Mouse (Mus musculus): Measurements from ENCODE around the gene Gm266.
A peak's percentile ranks its signal among the peaks of the same experiment; 100 is the strongest.

The Gm266 gene

DNA sequence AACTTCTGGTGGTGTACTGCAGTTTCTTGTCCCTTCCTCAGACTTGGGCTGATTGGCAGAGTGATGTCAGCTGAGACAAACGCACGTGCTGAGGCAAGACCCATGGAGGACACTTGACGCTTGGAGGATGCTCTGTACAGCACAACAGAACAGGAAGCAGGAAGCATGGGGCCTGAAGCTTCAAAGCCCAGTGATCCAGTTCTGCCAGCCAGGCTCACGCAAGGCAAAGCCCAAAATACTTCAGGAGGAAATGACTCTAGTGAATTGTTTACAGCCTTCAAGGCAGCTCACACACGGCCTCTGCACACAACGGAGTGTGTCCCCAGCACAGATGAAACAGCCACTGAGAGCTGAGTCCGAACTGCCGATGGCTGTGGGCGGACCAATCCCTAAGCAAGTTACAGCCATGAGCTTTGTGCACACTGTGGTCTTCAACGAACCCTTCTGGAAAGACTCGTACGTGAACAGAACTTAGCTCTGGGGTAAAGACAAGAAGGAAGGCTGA lies 17.5 kb upstream of the Gm266 start:
- no peak for DNase-seq (ENCODE audit: low read depth)

DNA sequence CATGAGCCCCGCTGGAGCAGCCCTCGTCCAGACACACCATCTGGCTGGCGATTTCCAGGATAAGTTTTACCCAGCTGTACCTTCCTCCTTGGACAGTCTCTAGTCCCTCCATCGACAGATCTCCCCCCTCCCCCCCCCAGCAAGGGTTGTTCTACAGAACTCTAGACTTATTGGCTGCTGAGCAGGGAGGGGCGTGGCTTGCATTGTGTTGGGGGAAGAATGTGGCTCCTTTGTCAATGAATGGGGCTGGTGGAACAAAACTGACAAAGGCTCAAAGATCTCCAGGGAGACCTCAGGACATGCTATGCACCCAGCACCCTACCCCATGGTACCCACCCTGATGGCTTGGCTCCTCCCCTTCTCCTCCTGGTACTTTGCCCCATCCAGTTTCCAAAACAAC lies 15.1 kb upstream of the Gm266 start:
- no peak for DNase-seq (ENCODE audit: low read depth)

DNA sequence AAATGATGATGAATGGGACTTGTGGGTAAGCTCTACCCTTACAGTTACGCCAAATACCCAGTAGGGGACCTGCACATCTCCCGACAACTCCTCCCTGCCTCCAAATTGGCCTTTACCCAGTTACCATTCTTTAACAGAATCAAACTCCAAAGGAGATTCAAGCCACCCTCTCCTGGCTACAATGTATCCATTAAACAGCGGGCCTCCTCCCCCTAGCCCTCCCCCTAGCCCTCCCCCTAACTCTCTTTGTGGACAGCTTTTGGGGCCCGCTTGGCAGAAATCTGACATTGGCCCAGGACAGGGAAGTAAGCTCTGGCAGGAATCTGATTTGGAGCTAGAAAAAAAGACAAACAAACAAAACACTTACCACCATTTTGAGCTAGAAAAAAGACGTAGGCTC lies 14.0 kb upstream of the Gm266 start:
- DNase-seq (ENCODE audit: low read depth) = no peak

DNA sequence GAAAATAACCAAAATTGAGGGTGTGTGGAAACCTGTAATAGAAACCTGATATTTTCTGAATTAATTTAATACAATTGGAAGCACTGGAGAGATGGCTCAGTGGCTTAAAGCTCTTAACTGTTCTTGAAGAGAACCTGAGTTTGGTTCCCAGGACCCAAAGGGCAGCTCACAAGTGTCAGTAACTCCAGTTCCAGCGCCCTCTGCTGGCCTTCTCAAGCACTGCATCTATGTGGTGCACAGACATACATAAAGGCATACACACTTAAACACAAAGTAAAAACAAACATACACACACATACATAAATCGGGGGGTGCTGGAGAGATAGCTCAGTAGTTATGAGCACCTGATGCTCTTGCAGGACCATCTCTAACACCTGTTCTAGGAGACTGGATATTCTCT lies 11.5 kb upstream of the Gm266 start:
- DNase-seq (ENCODE audit: low read depth) = no peak

DNA sequence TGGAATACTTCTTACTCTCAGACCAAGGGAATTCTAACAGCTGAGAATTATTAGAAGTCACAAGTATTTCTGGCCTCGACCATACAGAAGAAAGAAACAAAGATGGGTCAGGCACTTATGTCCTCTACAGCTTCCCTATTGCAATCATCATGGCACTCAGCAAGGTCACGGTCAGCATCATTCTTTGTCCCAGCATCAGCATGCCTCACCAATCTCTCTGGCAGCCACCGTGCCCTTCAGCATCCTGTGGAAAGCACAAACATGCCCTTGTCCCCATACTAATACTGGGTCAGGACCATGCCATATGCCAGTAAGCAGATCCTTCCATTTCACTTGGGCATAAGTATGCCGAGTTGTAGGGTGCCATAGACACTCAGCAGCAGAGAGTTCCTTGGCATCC lies 9.3 kb upstream of the Gm266 start:
- DNase-seq (ENCODE audit: low read depth) = no peak

DNA sequence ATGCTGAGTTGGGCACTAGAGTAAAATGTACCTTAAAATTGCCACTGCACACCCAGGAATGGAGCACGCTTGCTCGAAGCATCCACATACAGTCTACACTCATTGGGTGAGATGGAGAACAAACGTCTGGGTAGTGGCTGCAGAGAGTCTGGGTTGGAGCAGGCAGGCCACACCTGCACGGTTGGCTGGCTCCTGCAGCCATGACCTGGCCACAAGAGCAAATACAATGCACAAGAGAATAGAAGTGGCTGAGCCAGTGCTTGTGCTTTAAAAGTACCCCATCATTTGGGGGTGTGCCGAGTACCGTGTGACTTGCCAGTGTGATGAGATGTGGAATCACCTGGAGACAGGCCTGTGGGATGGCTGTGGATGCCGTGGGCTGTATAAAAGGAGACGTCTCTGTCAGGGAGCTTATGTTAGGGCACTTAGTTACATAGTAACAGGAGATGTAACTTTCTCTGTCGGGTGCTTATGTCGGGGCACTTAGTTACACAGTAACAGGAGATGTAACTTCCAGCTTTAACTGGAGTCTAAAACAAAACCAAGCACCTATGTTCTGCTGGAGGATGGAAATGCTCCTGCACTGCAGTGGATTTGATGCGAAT lies 3.7 kb upstream of the Gm266 start:
- DNase-seq (ENCODE audit: low read depth) = no peak

DNA sequence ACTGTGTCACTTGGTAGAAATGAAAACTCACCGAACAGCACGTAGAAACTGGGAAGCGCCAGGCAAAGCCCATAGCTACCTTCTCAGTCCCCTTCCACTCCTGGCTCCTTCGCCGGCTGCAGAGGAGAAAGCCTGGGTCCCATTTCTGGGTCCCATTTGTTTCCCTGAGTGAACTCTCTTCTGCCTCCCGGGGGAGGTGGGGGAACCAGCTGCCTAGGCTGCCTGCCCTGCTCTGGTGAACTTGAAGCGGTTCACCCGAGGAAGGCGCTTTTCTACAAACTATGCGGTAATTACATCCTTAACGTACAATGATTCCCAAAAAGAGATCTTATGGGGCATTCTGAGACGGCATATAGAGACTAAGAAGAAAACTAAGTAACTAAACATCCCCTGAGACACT lies 832 bp upstream of the Gm266 start:
- DNase-seq (ENCODE audit: low read depth) = no peak

DNA sequence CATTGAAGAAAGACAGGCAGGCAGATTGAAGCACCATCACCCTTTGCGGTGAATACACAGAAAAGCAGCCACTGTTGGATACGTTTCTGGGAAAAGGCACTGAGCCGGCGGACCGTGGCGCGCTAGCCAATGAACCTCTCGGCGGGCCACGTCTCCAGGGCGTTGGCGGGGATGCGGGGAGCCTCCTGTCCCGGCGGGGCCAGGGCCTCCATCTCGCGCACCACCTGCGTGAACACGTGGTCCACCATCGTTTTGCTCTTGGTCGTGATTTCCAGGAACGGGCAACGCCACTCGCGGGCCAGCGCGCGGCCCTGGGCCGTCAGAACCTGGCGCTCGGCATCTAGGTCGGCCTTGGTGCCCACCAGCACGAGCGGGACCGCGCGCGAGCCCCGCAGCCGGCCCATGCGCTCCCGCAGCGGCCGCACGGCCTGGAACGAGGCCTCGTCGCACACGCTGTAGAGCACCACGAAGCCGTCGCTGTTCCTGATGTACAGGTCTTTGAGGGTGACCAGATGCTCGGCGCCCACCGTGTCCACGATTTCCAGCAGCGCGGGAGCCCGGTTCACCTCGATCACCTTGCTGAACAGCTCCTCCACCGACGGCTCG lies 474 bp downstream of the Gm266 start:
- no peak for DNase-seq (ENCODE audit: low read depth)

DNA sequence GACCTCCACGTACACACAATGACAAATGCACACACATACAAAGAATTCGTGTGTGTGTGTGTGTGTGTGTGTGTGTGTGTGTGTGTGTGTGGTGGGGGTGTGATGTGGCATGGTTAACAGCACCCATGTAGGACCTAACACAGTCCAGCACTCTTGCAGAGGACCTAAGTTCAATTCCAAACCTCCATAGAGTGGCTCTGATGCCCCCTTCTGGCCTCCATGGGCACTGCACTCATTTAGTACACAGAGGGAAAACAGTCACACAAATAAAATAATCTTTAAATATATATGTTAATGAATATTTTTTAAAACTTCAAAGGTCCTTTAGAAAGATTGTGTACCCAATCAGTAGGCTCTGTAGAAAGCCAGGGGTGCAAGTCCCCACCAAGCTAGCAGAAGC lies 5.7 kb downstream of the Gm266 start:
- peak; percentile 77 for DNase-seq (ENCODE audit: low read depth)

DNA sequence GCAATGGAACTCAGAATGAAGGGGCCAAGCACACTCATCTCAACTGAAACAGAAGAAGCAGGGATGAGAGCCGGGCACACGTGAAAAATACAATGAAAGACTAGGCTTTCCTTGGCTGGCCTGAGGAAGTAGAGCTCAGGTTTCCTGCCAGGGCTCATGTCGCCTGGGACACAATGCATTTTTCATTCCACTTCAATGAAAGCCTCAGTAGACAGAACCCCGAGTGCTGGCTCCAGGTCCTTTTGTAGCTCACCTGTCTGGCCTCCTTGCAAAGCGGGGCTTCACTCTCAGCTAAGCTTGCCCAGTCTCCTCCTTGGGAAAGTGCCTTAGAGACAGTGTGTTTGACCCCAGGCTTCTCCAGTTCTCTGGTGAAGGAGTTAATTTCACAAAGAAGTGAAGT lies 6.7 kb downstream of the Gm266 start:
- DNase-seq (ENCODE audit: low read depth) = no peak

DNA sequence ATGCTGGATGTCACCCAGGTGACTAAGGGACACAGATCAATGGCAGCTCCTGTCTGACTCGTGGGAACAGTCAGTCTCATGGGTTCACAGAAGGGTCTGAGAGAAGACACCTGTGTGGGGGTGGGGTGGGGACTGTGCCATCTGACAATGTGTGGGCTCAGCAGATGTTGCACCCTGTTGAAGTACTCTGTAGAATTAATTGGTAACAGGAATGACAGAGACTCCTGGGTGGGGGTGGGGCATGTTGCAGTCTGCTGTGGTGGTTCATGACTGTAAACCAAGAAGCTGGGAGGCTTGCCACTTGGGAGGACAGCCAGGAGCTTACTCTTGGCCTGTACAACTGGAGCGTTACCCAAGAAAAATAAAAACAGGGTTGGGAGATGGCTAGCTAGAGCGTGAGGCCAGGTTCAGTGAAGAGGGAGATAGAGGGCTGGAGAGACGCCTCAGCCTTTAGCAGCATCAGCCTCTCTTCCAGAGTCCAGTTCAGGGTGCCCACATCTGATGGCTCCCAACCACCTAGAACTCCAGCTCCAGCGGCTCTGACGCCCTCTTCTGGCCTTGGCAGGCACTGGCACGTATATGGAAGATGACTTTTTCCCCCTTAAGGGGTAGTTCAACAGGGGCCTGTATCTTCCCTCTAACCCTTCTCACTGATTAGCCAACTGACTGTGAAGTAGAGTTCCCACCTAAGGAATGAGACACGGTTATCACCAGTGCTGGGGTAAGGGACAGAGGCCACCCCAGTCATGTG lies 10.6 kb downstream of the Gm266 start:
- peak; percentile 99 for DNase-seq (ENCODE audit: low read depth)

DNA sequence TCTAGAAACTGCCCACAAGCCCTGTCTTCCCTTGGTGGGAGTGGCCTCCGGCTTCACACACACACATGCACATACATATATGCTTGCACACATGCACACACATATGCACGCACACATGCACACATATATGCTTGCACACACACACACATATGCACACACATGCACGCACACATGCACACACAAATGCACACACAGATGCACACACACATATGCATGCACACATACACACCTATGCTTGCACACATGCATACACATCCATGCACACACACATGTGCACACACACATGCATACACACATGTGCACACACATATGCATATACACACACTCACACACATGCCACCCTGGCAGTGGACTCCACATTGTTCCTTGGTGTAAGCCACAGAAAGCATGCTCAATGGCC lies 11.2 kb downstream of the Gm266 start:
- no peak for DNase-seq (ENCODE audit: low read depth)

DNA sequence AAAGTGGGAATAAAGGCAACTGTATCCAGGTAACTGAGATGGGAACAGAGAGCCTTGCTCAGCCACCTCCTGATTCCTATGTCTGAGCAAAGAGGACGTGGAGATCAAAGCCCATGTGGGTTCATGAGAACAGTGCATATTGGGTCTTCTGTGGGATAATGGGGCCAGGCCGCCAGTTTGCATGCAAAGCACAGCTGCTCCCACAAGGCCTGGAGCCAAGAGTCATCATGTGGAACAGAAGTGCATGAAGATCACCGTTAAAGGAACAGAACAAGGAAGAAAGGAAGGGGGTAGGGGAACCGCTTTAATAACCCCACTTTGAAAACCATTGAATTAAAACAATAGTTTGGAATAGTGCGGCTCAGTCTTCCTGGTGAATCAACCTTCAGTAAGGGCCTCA lies 12.7 kb downstream of the Gm266 start:
- no peak for DNase-seq (ENCODE audit: low read depth)

DNA sequence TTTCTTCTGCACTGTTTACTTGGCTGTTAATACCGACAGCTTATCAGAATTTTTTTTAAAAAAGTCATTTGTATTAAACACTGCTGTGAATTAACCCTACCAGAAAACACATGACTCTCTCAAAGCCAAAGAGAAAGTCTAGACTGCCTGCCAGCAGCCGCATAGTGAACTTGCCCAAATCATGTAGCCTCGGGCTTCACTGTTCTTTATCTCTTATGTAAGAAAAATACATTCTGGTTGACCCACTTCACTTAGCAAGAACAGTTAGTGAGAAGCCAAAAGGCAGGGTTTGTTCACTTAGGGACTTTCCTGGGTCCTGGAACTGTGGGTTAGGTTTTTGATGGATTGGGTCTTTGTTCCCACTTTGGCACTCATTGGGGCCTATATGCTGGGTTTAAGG lies 13.9 kb downstream of the Gm266 start:
- peak; percentile 81 for DNase-seq (ENCODE audit: low read depth)

DNA sequence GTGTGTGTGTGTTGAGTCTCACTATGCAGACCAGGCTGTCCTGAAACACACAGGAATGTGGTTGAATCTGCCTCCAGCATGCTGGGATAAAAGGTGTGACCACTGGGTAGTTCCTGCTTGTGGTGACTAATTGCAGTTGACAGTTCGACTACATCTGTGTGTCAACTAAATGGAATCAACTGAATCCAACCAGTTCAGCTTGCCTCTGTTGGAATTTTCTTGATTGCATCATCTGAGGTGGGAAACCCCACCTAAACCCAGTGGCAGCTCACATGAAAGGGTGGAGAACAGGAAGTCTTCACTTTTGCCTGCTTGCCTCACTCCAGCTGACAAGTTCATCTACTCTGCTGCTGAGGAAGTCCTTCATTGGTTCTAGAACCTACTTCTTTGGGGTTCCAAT lies 14.5 kb downstream of the Gm266 start:
- peak; percentile 44 for DNase-seq (ENCODE audit: low read depth)

DNA sequence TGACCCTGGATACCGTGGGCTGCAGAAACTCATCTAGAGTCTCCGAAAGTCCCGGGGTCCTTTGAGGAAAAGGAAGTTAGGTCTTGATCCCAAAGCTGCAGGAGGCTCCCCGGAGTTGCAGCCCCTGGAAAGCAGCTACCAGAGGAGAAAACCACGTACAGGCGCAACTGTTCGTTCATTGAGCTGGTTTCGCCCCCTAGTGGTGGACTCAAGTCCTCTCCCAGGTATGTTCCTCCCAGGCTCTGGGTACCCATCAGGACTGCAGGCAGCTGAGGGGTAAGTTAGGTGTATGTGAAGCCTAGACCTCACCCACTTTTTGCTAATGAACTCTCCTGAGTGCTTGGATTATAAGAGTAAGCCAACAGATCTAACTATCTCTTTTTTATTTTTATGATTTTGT lies 16.1 kb downstream of the Gm266 start:
- DNase-seq (ENCODE audit: low read depth) = peak; percentile 86

DNA sequence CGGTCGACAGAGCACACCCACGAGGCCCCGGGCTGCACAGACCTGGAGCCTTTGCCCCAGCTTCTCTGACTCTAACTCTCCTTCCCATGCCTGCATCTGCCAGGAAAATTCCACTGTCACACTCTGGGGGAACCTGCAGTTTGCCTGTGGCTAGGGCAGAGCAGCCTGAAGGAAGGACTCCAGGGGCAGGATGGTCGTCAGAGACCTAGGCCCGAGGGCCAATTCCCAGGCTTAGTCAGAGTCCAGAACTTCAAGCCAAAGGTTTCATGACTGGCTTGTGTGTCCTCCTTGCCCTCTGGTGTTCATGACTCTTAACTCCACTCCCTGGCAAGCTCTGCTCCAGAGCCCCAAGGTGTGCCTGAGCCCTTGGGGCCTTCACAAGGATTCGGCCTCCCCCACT lies 17.4 kb downstream of the Gm266 start:
- DNase-seq (ENCODE audit: low read depth) = peak; percentile 29

DNA sequence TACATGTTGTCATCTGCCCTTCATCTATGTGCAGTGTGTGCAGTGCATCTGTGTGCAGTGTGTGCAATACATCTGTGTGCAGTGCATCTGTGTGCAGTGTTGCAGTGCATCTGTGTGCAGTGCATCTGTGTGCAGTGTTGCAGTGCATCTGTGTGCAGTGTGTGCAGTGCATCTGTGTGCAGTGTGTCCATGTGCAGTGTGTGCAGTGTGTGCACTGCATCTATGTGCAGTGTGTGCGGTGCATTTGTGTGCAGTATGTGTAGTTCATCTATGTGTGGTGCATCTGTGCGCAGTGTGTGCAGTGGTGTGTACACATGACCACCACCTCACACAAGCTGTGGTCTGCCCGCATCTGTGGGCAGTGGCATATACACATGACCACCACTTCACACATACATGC lies 19.3 kb downstream of the Gm266 start:
- DNase-seq (ENCODE audit: low read depth) = no peak

DNA sequence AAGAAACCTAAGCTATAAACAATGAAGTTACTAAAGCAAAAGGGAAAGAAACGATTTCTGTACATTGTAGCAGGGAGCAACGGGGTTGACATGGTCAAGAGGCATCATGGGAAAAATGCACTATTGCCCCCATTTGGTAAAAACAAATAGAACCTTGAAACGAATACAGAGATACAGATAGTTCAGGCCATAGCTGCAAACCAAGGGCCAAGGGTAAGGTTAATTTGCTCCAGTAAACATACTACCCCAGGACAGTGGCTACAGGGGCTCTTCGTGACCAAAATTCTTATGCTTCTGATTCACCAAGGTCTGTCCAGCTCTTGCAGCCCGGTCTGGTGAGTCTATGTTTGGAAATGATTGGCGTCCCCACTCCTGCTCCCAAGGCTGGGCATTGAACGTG lies 22.1 kb downstream of the Gm266 start:
- no peak for DNase-seq (ENCODE audit: low read depth)

DNA sequence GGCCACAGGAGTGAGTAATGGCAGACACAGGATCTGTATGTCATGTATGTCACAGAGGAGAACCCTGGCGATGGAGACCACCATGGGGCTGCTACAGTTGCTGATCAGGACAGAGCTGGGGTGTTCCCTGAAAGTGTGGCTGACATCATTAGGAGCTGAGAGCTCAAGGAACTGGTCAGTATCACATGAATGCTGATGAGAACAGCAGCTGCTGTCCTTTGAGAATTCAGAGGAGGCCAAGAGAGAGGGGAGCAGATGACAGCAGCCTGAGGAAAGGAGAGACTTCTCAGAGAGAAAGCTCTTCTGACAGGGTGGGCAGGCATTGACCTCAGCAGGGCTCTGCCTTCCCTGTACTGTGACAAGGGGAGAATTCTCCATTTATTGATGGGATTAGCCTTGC lies 27.9 kb downstream of the Gm266 start:
- DNase-seq (ENCODE audit: low read depth) = no peak

DNA sequence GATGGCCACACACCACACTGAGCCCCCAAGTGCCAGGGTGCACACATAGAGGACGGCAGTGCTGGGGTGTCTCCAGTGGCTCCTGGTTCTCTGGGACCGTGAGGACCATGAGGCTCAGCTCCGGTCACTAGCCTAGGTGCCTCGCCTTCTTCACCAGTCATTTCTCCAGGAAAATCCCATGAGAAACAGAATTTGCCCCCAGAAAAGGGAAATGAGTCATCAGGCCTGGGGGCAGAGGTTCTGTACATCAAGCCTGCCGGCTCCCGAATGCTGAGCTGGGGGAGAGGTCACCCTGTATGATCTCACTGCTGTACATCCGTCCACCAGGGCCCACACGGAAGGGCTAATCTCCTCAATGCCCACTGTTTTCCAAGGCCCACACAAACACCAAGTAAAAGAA lies 29.8 kb downstream of the Gm266 start:
- DNase-seq (ENCODE audit: low read depth) = peak; percentile 51

DNA sequence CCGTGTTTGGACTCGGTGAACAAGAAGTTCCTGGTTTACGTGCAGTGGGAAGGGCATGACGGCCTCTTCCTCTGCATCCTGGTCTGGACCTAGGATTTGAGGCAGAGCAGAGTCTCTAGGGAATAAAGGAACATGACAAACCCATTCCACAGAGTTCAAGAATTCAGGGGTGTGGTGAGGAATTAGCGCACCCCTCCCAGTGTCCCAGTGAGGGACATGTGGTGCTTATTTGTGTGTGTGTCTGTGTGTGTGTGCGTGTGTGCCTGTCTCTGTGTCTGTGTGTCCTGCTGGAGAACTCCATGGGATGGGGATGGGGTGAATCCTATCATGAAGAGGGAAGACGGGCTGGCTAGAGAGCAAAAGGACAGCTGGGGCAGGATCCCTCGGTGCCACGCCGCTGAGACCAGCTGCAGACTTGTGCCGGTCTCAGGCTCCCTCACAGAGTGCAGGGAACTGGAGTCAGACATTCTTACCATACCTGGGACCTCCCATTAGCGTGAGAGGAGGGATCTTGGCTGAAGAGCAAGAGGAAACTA lies 30.2 kb downstream of the Gm266 start:
- DNase-seq (ENCODE audit: low read depth) = peak; percentile 50

DNA sequence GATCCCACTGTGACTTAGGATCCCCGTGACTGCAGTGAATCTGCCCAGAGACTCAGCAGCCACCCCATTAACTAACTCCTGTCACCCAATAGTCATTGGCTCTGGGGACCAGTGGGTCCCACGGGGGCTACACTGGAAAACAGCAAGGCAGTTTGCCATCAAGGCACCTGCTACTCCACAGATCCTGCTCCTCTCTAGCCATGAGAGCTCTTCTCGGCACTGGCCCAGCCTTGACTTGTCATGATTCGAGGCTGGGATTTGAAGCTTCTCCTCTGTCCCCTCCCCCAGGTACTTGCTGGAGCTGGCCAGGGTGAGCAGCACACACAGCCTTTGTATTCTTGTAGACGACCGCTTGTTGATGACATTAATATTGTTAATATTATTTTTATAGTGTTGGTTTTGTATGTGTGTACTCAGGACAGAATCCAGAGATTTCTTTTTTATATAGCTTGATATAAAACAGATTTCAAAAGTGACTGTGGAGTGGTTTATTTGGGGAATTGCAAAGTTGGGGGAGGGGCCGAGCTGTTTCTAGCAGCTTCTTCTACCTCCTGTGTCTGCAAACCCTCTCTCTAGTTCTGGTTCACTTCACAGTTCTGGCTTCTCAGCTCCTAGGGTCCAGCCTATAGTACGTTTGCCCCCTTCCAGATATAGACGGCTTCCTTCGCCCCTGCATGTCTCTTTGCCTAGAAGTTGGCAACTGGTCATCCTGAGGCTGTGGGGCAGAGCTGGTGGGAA lies 30.9 kb downstream of the Gm266 start:
- DNase-seq (ENCODE audit: low read depth) = peak; percentile 66

Measured in NIH3T3 (cell line).